Comparison of ENCODE assay signal across 28 mouse cellular contexts in genomic region chr10:70276678-70277077, GRCm38 (mm10). TPM values are rescaled to one million over a fixed set of nuclear protein-coding genes. Genes with fewer than 3 reads are reported as not detected.
DNase-seq lines count a peak whose midpoint lies in the region; ATAC-seq and TF ChIP-seq lines count a peak whose summit lies in the region.
"Had no signal": no experiment of that assay in that cellular context is flagged by ENCODE, and none has a peak within 500 bp of the region (broad histone marks: within the 10 kb centered on the region; RNA-seq: fewer than 3 reads in every experiment).

No protein-coding gene starts in this region.

- TF ChIP-seq EP300 in heart, adult 2 months (IDR thresholded peaks at IDR 0.05; ENCODE audit: insufficient read depth, low read depth, low read length): no peak
- no peak for TF ChIP-seq EP300 in ES-Bruce4 (IDR thresholded peaks at IDR 0.05; ENCODE audit: insufficient read depth, low read depth, low read length)
- no peak for TF ChIP-seq EP300 in stomach, postnatal 0 days (optimal IDR thresholded peaks at IDR 0.05)

- H3K4me1 ChIP-seq in heart, adult 2 months (ENCODE audit: control insufficient read depth, insufficient read depth, low read length): no peaks in the 10 kb centered on the region
- H3K4me1 ChIP-seq in lung, embryonic 14.5 days (ENCODE audit: insufficient read depth): no peaks in the 10 kb centered on the region
- no peaks in the 10 kb centered on the region for H3K4me1 ChIP-seq in ES-Bruce4 (ENCODE audit: control insufficient read depth, insufficient read depth, low read length)
- no peaks in the 10 kb centered on the region for H3K4me1 ChIP-seq in stomach, postnatal 0 days (replicated peaks; ENCODE audit: control insufficient read depth, insufficient read depth)
- H3K4me1 ChIP-seq: embryonic facial prominence, embryonic 10.5 days; embryonic facial prominence, embryonic 13.5 days; heart, embryonic 12.5 days; heart, embryonic 15.5 days; hindbrain, embryonic 12.5 days; hindbrain, embryonic 15.5 days had no signal

- DNase-seq in heart, adult 2 months: no peak
- DNase-seq in heart, postnatal 4 days: no peak
- no peak for DNase-seq in lung, embryonic 14.5 days
- DNase-seq in lung, postnatal 36 days: no peak
- no peak for DNase-seq in stomach, postnatal 0 days (ENCODE audit: low spot score)
- DNase-seq in embryo, embryonic 9.5 days (ENCODE audit: extremely low spot score): no peak
- DNase-seq: adrenal gland, adult 2 months; adrenal gland, postnatal 14 days; B cell, adult 2 months; cerebellum, adult 11 months; cerebellum, adult 2 months; cerebellum, adult 9-11 months; cerebellum, postnatal 25 days; gastrocnemius, postnatal 14 days; heart, adult 11 months; heart, postnatal 10 days; heart, postnatal 36 days had no signal

- intact Hi-C loops in heart, adult 2 months (cut with DNase I): no loop called here

- no peak overlapping the region for H3K4me3 ChIP-seq in heart, adult 2 months
- no peak overlapping the region for H3K4me3 ChIP-seq in lung, embryonic 14.5 days (ENCODE audit: low read depth, low read length)
- H3K4me3 ChIP-seq in ES-Bruce4 (ENCODE audit: low read depth, low read length): no peak overlapping the region
- no peak overlapping the region for H3K4me3 ChIP-seq in stomach, postnatal 0 days (ENCODE audit: low read depth, low read length)
- H3K4me3 ChIP-seq: embryonic facial prominence, embryonic 10.5 days; embryonic facial prominence, embryonic 13.5 days; erythroblast, embryonic 14.5 days; forebrain, embryonic 12.5 days; forebrain, embryonic 15.5 days; heart, embryonic 12.5 days; heart, embryonic 15.5 days; hindbrain, embryonic 12.5 days; hindbrain, embryonic 15.5 days had no signal

- no peaks in the 10 kb centered on the region for H3K27me3 ChIP-seq in heart, adult 2 months (ENCODE audit: control insufficient read depth, insufficient read depth, low read length)
- no peaks in the 10 kb centered on the region for H3K27me3 ChIP-seq in lung, embryonic 14.5 days (ENCODE audit: insufficient read depth, low read length)
- no peaks in the 10 kb centered on the region for H3K27me3 ChIP-seq in ES-Bruce4 (ENCODE audit: control insufficient read depth, insufficient read depth, low read length, poor library complexity, severe bottlenecking)
- H3K27me3 ChIP-seq in stomach, postnatal 0 days (ENCODE audit: control insufficient read depth, insufficient read depth, low read length): no peaks in the 10 kb centered on the region
- H3K27me3 ChIP-seq: CH12.LX; embryonic facial prominence, embryonic 13.5 days; forebrain, embryonic 12.5 days; forebrain, embryonic 15.5 days; heart, embryonic 12.5 days; heart, embryonic 15.5 days; hindbrain, embryonic 12.5 days; hindbrain, embryonic 15.5 days had no signal

- H3K9ac ChIP-seq in heart, adult 2 months (ENCODE audit: low read depth, low read length): no peak overlapping the region
- no peak overlapping the region for H3K9ac ChIP-seq in lung, embryonic 14.5 days
- no peak overlapping the region for H3K9ac ChIP-seq in ES-Bruce4 (ENCODE audit: low read depth, poor library complexity, severe bottlenecking)
- no peak overlapping the region for H3K9ac ChIP-seq in stomach, postnatal 0 days (ENCODE audit: low read length)
- H3K9ac ChIP-seq: embryonic facial prominence, embryonic 13.5 days; forebrain, embryonic 12.5 days; forebrain, embryonic 15.5 days; heart, embryonic 12.5 days; heart, embryonic 15.5 days; hindbrain, embryonic 12.5 days; hindbrain, embryonic 15.5 days had no signal

- TF ChIP-seq CTCF in heart, adult 2 months (IDR thresholded peaks at IDR 0.05): peak; percentile 13; the same call in 1 of the 2 replicates
- 0 out of 2 replicates have a peak, but pooled peaks have one; percentile 3 for TF ChIP-seq CTCF in lung, embryonic 14.5 days (IDR thresholded peaks at IDR 0.05; ENCODE audit: low read depth)
- peak; percentile 32 for TF ChIP-seq CTCF in ES-Bruce4 (IDR thresholded peaks at IDR 0.05; ENCODE audit: low read depth, low read length)
- TF ChIP-seq CTCF in stomach, postnatal 0 days (IDR thresholded peaks at IDR 0.05; ENCODE audit: low read depth): peak; percentile 26; the same call in 1 of the 2 replicates

- H3K27ac ChIP-seq in heart, adult 2 months: no peak overlapping the region
- H3K27ac ChIP-seq in lung, embryonic 14.5 days (ENCODE audit: low read depth): no peak overlapping the region
- no peak overlapping the region for H3K27ac ChIP-seq in ES-Bruce4 (ENCODE audit: insufficient read depth, low read length)
- no peak overlapping the region for H3K27ac ChIP-seq in stomach, postnatal 0 days (replicated peaks)
- H3K27ac ChIP-seq: embryonic facial prominence, embryonic 10.5 days; embryonic facial prominence, embryonic 13.5 days; forebrain, embryonic 12.5 days; forebrain, embryonic 15.5 days; heart, embryonic 15.5 days; hindbrain, embryonic 12.5 days; hindbrain, embryonic 15.5 days had no signal

- ATAC-seq in lung, embryonic 14.5 days (ENCODE audit: insufficient read depth): no peak
- ATAC-seq in stomach, postnatal 0 days (ENCODE audit: low FRiP score, low TSS enrichment): no peak
- ATAC-seq: forebrain, embryonic 15.5 days had no signal

- no peaks in the 10 kb centered on the region for H3K9me3 ChIP-seq in lung, embryonic 14.5 days (ENCODE audit: low read depth, low read length)
- peaks cover 2% of the 10 kb centered on the region; the same call in 1 of the 2 replicates for H3K9me3 ChIP-seq in ES-Bruce4 (replicated peaks; ENCODE audit: control insufficient read depth, insufficient read depth, low read length, poor library complexity, severe bottlenecking)
- no peaks in the 10 kb centered on the region for H3K9me3 ChIP-seq in stomach, postnatal 0 days (ENCODE audit: control insufficient read depth, low read length)
- H3K9me3 ChIP-seq: embryonic facial prominence, embryonic 10.5 days; embryonic facial prominence, embryonic 13.5 days; forebrain, embryonic 12.5 days; forebrain, embryonic 15.5 days; heart, embryonic 15.5 days; hindbrain, embryonic 12.5 days; hindbrain, embryonic 15.5 days had no signal

- WGBS in heart, adult 2 months: 50% methylated on average over 1 of the region's 1 CpGs
- WGBS in lung, embryonic 14.5 days: 61% methylated on average over 1 of the region's 1 CpGs
- WGBS in stomach, postnatal 0 days: 63% methylated on average over 1 of the region's 1 CpGs

- H3K36me3 ChIP-seq in heart, adult 2 months (ENCODE audit: control insufficient read depth, insufficient read depth, low read length): no peaks in the 10 kb centered on the region
- no peaks in the 10 kb centered on the region for H3K36me3 ChIP-seq in lung, embryonic 14.5 days (ENCODE audit: insufficient read depth)
- H3K36me3 ChIP-seq in ES-Bruce4 (ENCODE audit: control insufficient read depth, insufficient read depth, low read length, poor library complexity, severe bottlenecking): no peaks in the 10 kb centered on the region
- H3K36me3 ChIP-seq in stomach, postnatal 0 days (ENCODE audit: control insufficient read depth, insufficient read depth, low read length): no peaks in the 10 kb centered on the region
- H3K36me3 ChIP-seq: embryonic facial prominence, embryonic 10.5 days; embryonic facial prominence, embryonic 13.5 days; forebrain, embryonic 12.5 days; forebrain, embryonic 15.5 days; heart, embryonic 12.5 days; heart, embryonic 15.5 days; hindbrain, embryonic 12.5 days; hindbrain, embryonic 15.5 days had no signal

- no peak for TF ChIP-seq POLR2A in heart, adult 2 months (IDR thresholded peaks at IDR 0.05; ENCODE audit: insufficient read depth, low read depth, low read length)
- TF ChIP-seq POLR2A in ES-Bruce4 (IDR thresholded peaks at IDR 0.05; ENCODE audit: insufficient read depth, low read length): no peak

- no peaks in the 10 kb centered on the region for H3K79me2 ChIP-seq in heart, adult 2 months (replicated peaks; ENCODE audit: control insufficient read depth, insufficient read depth, low read length)

- H3K4me2 ChIP-seq in lung, embryonic 14.5 days: no peak overlapping the region
- H3K4me2 ChIP-seq in stomach, postnatal 0 days (replicated peaks; ENCODE audit: low read depth): no peak overlapping the region
- H3K4me2 ChIP-seq: embryonic facial prominence, embryonic 13.5 days; forebrain, embryonic 12.5 days; forebrain, embryonic 15.5 days; heart, embryonic 12.5 days; heart, embryonic 15.5 days; hindbrain, embryonic 12.5 days; hindbrain, embryonic 15.5 days had no signal

RNA-seq across cellular contexts. Expression of gene Slc16a9, which starts 31.8 kb away (rescaled TPM):
- total RNA-seq in heart, adult 2 months (2021): 1 to 10 TPM; 3.1 to 3.2 TPM
- polyA plus RNA-seq in heart, adult 2 months (2012; rRNA removed): 4.6 and 5.7 TPM in 2 replicates
- 1 to 10 TPM; 1.4 to 1.9 TPM for total RNA-seq in heart, postnatal 4 days (2021)
- 6.3 and 6.9 TPM in 2 replicates for polyA plus RNA-seq in lung, embryonic 14.5 days (2014; fragmentation: Nextera tagmentation; extraction: Ambion mirVana)
- 5.1 and 5.2 TPM in 2 replicates for polyA plus RNA-seq in ES-Bruce4 (2011; ENCODE audit: insufficient read depth, insufficient read length, low read depth, missing spikeins)
- 2.5 and 2.9 TPM in 2 replicates for polyA plus RNA-seq in stomach, postnatal 0 days (2015; fragmentation: Nextera tagmentation; extraction: Ambion mirVana)
- total RNA-seq: CH12.LX had no signal
- polyA plus RNA-seq: erythroblast, embryonic 14.5 days had no signal
